Mouse (Mus musculus) ES-E14 (cell line): ENCODE measurements around the gene Jmjd8.

ENCODE experiments used
- HCFC1 ChIP-seq: IDR thresholded peaks from 2 replicates; pipeline ENCODE4 v1.6.1; 2012; ENCODE audit warnings: low read length, inconsistent platforms, borderline replicate concordance; ENCODE audit not compliant: insufficient read depth
- MAFK ChIP-seq: IDR thresholded peaks from 2 replicates; pipeline ENCODE4 v1.6.1; 2014; ENCODE audit warnings: mild to moderate bottlenecking, low read depth, low read length, inconsistent platforms; ENCODE audit not compliant: insufficient read depth

DNA sequence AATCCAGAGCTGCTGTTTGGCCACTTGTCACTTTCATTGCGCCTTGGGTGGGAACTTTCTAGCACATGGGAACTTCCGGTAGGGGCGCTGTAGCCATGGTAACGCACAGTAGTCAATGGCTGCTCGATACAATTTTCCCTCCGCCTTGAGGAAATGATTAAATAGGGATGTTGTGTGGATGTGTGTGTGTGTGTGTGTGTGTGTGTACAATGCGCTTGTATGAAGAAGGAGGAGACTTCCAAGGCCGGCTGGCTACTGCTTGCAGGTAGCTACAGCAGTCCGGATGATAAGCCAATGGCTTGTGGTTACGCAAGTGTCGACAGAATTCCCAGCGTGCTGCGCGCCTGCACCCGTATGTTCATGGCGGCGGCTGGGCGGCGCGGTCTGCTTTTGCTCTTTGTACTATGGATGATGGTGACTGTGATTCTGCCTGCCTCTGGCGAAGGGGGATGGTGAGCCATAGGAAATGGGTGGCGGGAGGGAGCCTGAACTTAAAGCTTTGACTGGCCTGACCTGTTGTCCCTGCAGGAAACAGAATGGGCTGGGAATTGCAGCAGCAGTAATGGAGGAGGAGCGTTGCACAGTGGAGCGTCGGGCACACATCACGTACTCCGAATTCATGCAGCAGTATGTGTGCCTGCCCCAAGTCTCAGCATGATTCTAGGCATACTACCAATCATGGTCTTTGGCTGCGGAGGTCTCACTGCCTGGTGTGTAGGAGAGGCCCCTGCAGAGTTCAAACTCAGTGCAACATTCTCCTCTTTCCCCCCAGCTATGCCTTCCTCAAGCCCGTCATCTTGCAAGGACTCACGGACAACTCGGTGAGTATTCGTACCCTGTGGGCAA, at the start of gene Jmjd8:
- no peak for TF ChIP-seq HCFC1
- TF ChIP-seq MAFK, result no peak
